In the genomic region with DNA sequence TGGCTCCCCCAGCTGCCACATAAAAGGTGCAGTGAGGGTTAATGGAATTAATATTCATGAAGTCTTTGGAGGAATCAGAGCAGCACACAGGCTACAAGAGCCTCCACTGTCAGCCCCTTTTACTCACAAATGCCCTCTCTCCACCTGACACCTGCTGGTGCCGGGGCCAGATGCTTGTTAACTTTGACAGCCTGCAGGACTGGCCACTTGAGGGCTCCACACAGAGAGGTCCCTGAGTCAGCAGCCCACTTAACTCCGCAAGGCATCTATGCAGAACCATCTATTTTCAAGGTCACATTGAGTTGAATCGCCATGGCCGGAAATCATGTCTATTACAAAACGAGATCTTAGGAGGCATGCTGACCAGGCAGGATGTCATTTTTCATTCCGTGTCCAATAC, we compare ENCODE assay signal across 10 mouse cellular contexts. TPM values are rescaled to one million over a fixed set of nuclear protein-coding genes. Genes with fewer than 3 reads are reported as not detected.
DNase-seq lines count a peak whose midpoint lies in the region; ATAC-seq and TF ChIP-seq lines count a peak whose summit lies in the region.
"Had no signal": no experiment of that assay in that cellular context is flagged by ENCODE, and none has a peak within 500 bp of the region (broad histone marks: within the 10 kb centered on the region; RNA-seq: fewer than 3 reads in every experiment).

No protein-coding gene starts in this region.

- WGBS in hindbrain, embryonic 13.5 days = 41% methylated on average over 6 of the region's 6 CpGs
- 80% methylated on average over 6 of the region's 6 CpGs for WGBS in midbrain, embryonic 10.5 days
- 91% methylated on average over 6 of the region's 6 CpGs for WGBS in thymus, adult 2 months

- TF ChIP-seq CTCF in gastrocnemius, adult 2 months (IDR thresholded peaks at IDR 0.05) = peak; percentile 37
- TF ChIP-seq CTCF in thymus, adult 2 months (IDR thresholded peaks at IDR 0.05; ENCODE audit: borderline replicate concordance, control insufficient read depth, extremely low read depth, insufficient read depth, low read length, poor library complexity) = no peak

- H3K4me1 ChIP-seq in hindbrain, embryonic 13.5 days (replicated peaks) = peaks cover 29% of the 10 kb centered on the region
- peaks cover 23% of the 10 kb centered on the region for H3K4me1 ChIP-seq in midbrain, embryonic 10.5 days
- H3K4me1 ChIP-seq in thymus, adult 2 months (replicated peaks; ENCODE audit: control insufficient read depth, insufficient read depth, low read length) = no peaks in the 10 kb centered on the region
- H3K4me1 ChIP-seq: embryonic facial prominence, embryonic 12.5 days had no signal

- no peaks in the 10 kb centered on the region for H3K9me3 ChIP-seq in hindbrain, embryonic 13.5 days
- no peaks in the 10 kb centered on the region for H3K9me3 ChIP-seq in midbrain, embryonic 10.5 days (replicated peaks)
- H3K9me3 ChIP-seq: embryonic facial prominence, embryonic 12.5 days; liver, embryonic 13.5 days had no signal

- no peaks in the 10 kb centered on the region for H3K36me3 ChIP-seq in hindbrain, embryonic 13.5 days
- H3K36me3 ChIP-seq in midbrain, embryonic 10.5 days = peaks cover 4% of the 10 kb centered on the region; the same call in 1 of the 2 replicates
- H3K36me3 ChIP-seq in thymus, adult 2 months (ENCODE audit: control insufficient read depth, insufficient read depth, low read length) = no peaks in the 10 kb centered on the region
- H3K36me3 ChIP-seq: embryonic facial prominence, embryonic 12.5 days; liver, embryonic 13.5 days had no signal

- no peak for TF ChIP-seq POLR2A in thymus, adult 2 months (IDR thresholded peaks at IDR 0.05; ENCODE audit: control insufficient read depth, extremely low read depth, insufficient read depth, low read length, poor library complexity)

- H3K27ac ChIP-seq in gastrocnemius, adult 2 months = no peak overlapping the region; the same call in 1 of the 2 replicates
- peak overlapping the region; percentile 44; the same call in 1 of the 2 replicates for H3K27ac ChIP-seq in hindbrain, embryonic 13.5 days
- 0 out of 2 replicates have a peak overlapping the region, but pooled peaks have one; percentile 3 for H3K27ac ChIP-seq in midbrain, embryonic 10.5 days (replicated peaks)
- no peak overlapping the region for H3K27ac ChIP-seq in thymus, adult 2 months (ENCODE audit: control insufficient read depth, insufficient read depth, low read length)
- H3K27ac ChIP-seq: embryonic facial prominence, embryonic 12.5 days; liver, embryonic 13.5 days had no signal

- no peak overlapping the region for H3K4me2 ChIP-seq in hindbrain, embryonic 13.5 days
- H3K4me2 ChIP-seq: embryonic facial prominence, embryonic 12.5 days; liver, embryonic 13.5 days had no signal

- ATAC-seq in hindbrain, embryonic 13.5 days (ENCODE audit: low FRiP score) = 0 out of 2 replicates have a peak, but pooled peaks have one; percentile 52

- no peaks in the 10 kb centered on the region for H3K27me3 ChIP-seq in hindbrain, embryonic 13.5 days
- no peaks in the 10 kb centered on the region for H3K27me3 ChIP-seq in midbrain, embryonic 10.5 days (ENCODE audit: low read depth, poor library complexity, severe bottlenecking)
- no peaks in the 10 kb centered on the region for H3K27me3 ChIP-seq in thymus, adult 2 months (ENCODE audit: control insufficient read depth, insufficient read depth, low read length)
- H3K27me3 ChIP-seq: embryonic facial prominence, embryonic 12.5 days; liver, embryonic 13.5 days had no signal

- no peak overlapping the region for H3K4me3 ChIP-seq in gastrocnemius, adult 2 months
- H3K4me3 ChIP-seq in hindbrain, embryonic 13.5 days = no peak overlapping the region
- H3K4me3 ChIP-seq in midbrain, embryonic 10.5 days = no peak overlapping the region
- no peak overlapping the region for H3K4me3 ChIP-seq in thymus, adult 2 months (ENCODE audit: control insufficient read depth, insufficient read depth, low read length)
- H3K4me3 ChIP-seq: embryonic facial prominence, embryonic 12.5 days; liver, embryonic 13.5 days had no signal

- no peak overlapping the region for H3K9ac ChIP-seq in hindbrain, embryonic 13.5 days
- H3K9ac ChIP-seq: embryonic facial prominence, embryonic 12.5 days; liver, embryonic 13.5 days had no signal

- intact Hi-C loops in gastrocnemius, adult 2 months (cut with DNase I) = no loop called here

- no peak for DNase-seq in gastrocnemius, adult 2 months
- DNase-seq in gastrocnemius, postnatal 10 days = no peak
- peak; percentile 37 for DNase-seq in embryo, embryonic 10.5 days (ENCODE audit: low spot score)
- DNase-seq in midbrain, embryonic 10.5 days (ENCODE audit: low spot score) = peak; percentile 17
- no peak for DNase-seq in urinary bladder, adult 2 months (ENCODE audit: low spot score)
- no peak for DNase-seq in ovary, adult 18-20 months (ENCODE audit: low spot score)
- DNase-seq in thymus, adult 2 months = no peak
- DNase-seq: liver, embryonic 13.5 days had no signal

RNA-seq across cellular contexts. Expression of gene Kif13a, which starts 57.5 kb away (rescaled TPM):
- 10 to 100 TPM; 90.6 to 92.3 TPM for total RNA-seq in gastrocnemius, adult 2 months (2021)
- 10 to 100 TPM; 55.7 to 60.3 TPM for total RNA-seq in gastrocnemius, postnatal 10 days (2021)
- 11.2 and 11.6 TPM in 2 replicates for polyA plus RNA-seq in hindbrain, embryonic 13.5 days (2015; fragmentation: Nextera tagmentation; extraction: Ambion mirVana)
- 9.1 and 11.4 TPM in 2 replicates for polyA plus RNA-seq in midbrain, embryonic 10.5 days (2016; fragmentation: Nextera tagmentation; extraction: Ambion mirVana)
- 25.5 and 35.3 TPM in 2 replicates for polyA plus RNA-seq in urinary bladder, adult 2 months (2012; rRNA removed)
- 6.3 and 6.4 TPM in 2 replicates for polyA plus RNA-seq in thymus, adult 2 months (2012; rRNA removed)

Comparison
In these comparisons a context has a peak if more than half of its experiments do, and no peak if none do; other contexts are left out.
1. DNase-seq: peak in embryo, embryonic 10.5 days (single experiment) and midbrain, embryonic 10.5 days (single experiment); none in gastrocnemius, adult 2 months (single experiment), gastrocnemius, postnatal 10 days (single experiment), urinary bladder, adult 2 months (single experiment), ovary, adult 18-20 months (single experiment) and thymus, adult 2 months (single experiment).
2. H3K27ac ChIP-seq: peak in hindbrain, embryonic 13.5 days (single experiment) and midbrain, embryonic 10.5 days (single experiment); none in gastrocnemius, adult 2 months (single experiment) and thymus, adult 2 months (single experiment).